Mouse (Mus musculus): ENCODE measurements around the gene Cxcl1.

The Cxcl1 gene

DNA sequence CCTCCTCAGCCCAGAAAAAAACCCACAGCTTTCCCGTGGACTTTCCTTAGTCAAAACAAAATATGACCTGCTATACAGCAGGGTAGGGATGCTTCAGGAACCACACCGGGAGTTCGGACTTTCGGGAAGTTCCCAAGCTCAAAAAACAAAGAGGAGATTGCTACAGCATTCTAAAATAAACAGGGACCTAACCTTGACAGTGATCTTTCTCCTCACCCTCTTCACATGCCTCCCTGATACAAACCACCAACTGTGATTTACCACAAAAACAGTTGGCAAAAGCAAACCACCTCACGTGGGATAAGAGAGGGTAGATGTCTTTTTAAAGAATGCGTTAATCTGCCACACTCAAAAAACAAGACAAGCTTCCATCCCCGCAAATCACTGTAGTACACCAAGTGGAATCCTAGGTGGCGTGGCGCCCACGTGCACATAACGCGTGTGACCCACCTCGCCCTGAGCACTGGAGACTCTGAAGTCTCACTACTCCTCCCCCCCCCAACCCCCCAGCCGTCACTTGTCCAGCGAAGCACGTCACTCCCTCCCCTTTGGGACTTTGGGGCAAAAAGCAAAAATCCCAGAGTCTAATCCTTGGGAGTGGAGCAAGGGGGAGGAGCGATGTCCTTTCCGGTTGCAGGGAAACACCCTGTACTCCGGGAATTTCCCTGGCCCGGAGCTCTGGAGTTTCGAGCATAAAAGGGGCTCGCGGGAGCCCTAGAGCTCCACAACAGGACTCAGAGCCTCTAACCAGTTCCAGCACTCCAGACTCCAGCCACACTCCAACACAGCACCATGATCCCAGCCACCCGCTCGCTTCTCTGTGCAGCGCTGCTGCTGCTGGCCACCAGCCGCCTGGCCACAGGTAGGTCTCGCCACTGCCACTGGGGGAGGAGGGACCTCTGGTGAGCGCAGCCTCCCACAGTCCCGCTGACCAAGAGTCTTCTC lies at the start of gene Cxcl1:
Cxcl1 (plus strand) TSS at position 723 of the 945 bp plus-strand sequence.
- in situ Hi-C loops (cut with MboI, MseI), result no loop called here

DNA sequence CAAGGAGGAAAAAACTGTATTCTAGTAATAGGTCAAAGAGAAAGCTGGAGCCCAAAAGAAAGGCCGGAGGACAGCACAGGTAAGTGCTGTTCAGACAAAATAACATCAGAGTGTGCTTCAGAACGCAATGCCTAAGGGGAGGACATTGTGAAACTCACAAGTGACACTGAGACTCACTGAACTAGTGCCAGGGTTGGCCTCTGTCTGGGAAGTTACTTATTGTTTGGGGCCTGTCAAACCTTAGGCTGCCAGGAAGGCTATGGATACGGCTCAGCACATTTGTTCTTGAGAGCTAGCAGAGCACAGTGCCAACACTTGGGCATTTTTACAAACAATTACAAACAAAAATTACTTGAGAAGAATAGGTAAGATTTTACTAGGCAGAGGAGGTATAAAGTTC lies 47.1 kb upstream of the Cxcl1 start:
- in situ Hi-C loops (cut with MboI, MseI), result no loop called here

DNA sequence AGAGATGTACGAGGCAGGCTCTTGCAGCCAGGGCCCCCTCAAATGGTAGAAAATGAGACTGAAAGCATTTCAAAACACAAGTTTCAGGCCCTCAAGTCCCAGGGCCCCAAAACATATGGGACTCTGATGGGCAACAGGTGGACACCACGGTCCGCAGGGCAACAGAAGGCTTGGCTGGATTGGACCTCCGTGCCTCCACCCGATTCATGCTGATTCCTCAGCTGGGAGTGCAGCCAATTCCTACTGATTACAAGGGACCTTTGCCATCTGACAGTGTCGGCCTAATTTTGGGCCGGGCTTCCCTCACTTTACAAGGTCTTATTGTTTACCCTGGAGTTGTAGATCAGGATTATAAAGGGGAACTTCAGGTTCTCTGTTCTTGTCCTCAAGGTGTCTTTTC lies 40.9 kb upstream of the Cxcl1 start:
- in situ Hi-C loops (cut with MboI, MseI), result loop anchor here (10.0 kb wide), 1 partner anchor 1995 kb away; no protein-coding TSS in a partner anchor

DNA sequence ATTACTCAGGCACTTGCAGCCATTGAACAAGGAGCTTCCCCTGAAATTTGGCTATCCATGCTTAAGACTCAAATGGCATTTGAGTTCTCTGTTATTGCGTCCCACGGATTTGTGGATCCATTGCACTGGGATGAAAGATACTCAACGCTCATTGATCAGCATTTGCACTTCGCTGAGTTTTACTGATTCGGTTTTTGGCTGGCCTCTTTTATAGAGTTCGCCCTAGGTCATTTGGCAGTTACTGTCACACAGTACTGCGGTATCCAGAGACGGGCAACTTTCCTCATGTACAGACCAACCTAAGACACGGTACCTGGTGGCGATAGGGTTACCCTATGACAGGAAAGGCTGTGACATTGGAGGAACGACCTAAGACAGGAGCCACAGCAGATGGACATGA lies 39.6 kb upstream of the Cxcl1 start:
- in situ Hi-C loops (cut with MboI, MseI), result loop anchor here (10.0 kb wide), 1 partner anchor 1997 kb away; no protein-coding TSS in a partner anchor

DNA sequence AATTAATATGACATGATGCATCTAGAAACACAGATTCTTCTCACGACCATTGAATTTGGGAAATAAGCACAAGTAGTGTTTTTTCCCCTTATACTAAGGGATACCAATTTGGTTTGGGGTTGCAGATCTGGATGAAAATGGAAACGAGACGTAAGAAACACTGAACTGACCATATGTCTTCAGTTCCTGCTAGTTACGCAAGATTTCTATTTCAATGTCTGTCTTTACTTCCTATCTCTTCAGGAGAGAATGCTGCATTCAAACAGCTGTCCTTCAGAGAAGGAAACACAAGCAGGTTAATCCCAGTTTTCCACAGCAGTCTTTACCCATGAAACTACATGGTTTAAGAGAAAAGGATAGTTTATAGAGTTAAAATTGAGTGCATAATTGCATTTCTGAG lies 37.8 kb upstream of the Cxcl1 start:
- in situ Hi-C loops (cut with MboI, MseI), result loop anchor here (10.0 kb wide), 1 partner anchor 1998 kb away; no protein-coding TSS in a partner anchor

DNA sequence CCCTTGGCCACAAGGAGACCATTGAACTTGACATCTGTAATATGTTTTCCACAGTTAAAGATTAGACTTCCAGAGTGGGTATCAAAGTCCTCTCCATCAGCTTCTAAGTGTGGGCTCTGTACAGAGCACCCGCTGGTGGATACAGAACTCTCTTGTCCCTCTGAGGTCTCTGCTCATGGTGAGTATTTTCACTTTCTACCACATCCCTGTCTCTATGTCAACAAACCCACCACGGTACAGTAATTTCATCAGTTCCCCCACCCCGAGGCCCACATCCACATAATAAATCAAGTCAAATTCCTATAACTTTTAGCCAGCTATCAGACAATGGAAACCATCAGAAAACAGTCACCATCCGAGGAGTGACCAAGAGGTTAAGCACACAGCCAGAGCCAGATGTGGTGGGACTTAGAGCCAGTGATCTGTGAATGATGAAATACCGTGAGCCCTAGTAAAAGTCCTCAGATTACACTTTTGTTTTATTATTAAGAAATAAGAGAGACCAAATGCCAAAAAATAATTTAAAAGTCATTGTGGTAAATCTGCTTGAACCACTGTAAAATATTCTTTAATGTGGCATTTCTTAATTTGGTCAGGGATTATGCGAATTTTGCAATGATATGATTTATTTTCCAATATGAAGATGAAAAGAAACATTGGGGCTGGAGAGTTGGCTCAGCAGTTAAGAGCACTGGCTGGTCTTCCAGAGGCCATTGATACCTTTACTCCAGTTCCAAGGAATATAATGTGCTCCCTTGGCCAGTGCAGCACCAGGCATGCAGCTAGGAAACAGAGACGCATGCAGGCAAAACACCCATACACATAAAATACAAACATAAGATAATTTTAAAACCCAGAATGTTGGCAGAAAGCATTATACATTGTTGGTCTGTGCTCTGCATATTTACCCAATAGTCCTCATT lies 35.5 kb upstream of the Cxcl1 start:
- in situ Hi-C loops (cut with MboI, MseI), result loop anchor here (10.0 kb wide), 1 partner anchor 2001 kb away; no protein-coding TSS in a partner anchor

DNA sequence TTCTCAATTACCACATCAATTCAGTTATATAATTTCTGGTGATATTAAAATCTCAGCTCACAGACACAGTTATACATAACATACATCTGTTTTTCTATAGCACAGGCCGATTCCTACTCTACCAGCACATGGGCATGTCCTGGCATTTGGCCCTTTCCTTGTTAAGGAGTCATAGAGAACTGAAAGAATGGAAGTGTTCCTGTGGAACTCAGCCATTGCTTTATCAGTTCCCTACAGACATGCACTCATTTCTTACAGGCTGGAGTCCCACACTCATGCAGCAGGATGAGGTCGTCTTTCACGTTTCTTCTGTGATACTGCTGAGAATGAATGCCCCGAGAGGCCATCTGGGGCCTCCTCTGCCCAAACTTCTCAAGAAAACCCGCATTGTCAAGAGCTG lies 33.6 kb upstream of the Cxcl1 start:
- in situ Hi-C loops (cut with MboI, MseI), result loop anchor here (10.0 kb wide), 1 partner anchor 2003 kb away; no protein-coding TSS in a partner anchor

DNA sequence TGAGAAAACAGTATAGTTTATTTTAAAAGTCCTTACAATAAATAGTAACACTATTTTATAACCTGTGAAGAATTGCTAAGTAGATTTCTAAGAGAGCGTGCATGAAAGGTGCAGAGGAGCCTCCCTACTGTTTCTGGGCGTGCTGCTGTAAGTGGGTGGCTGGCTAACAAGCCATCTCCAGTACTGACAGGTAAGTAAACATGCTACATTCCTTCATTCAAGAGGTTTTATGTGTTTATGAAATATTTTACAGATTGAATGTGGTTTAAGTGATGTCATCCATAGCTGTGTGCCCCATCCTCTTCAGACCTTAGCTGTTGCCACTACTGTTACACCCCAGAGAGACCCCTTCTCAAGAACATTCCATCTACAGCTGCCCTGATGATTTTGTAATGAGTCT lies 32.6 kb upstream of the Cxcl1 start:
- in situ Hi-C loops (cut with MboI, MseI), result loop anchor here (10.0 kb wide), 1 partner anchor 2004 kb away; no protein-coding TSS in a partner anchor

DNA sequence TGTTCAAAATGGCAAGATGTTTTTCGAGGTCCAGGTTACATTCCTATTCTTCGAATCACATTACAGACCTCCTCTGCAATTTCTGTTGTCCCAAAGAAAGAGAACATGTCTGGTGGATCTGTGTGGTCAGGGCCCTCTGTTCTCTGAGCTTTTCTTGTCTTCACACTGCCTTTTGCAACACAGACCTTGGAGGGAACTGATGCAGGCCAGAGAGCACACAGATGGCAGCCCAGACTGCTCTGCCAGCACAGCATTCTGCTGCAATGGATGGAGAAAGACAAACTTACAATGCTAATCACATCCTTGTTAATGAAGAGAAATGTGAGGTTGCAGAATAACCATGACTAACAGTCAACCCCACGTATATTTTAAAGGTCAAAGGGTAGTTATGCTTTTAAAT lies 32.0 kb upstream of the Cxcl1 start:
- in situ Hi-C loops (cut with MboI, MseI), result loop anchor here (10.0 kb wide), 1 partner anchor 2004 kb away; no protein-coding TSS in a partner anchor

DNA sequence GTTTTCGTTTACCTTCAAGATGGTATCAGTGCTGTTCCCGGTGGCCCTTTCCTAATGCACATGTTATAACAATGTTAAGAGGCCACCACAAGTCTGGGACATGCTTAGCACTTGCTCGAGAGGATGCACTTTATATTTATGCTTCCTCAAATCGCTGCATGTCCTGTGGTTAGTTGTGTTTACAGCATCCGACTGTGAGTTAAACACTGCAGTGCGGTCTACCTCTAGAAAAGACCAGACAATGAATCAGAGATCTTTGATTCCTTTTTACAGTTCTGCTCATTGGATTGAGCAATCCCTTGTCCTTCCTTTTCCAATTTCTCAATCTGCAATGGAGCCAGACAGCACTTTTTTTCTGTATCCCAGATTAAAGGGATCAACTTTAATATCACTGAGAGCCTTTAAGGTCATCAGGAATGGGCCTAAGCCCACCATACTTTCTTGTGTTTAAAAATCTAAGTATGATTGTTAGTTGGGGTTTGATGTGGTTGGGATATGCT lies 29.1 kb upstream of the Cxcl1 start:
- in situ Hi-C loops (cut with MboI, MseI), result no loop called here

DNA sequence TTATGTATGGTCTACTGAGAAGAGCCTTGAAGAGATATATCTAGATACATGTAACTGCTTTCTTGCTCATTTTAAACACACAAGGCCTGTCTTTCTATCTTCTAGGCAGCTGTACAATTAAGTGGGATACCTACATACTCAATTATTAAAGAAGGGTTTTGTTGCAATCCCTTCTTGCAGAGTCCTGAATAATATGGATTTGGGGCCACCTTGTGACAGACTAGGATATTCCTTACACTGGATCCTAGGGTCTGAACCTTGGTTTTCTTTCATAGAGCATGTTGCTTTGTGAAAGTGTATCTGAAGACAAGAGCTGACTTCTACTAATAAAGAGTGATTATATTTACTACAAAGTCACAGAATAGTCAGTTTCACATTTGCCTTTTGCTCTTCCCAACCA lies 24.3 kb upstream of the Cxcl1 start:
- in situ Hi-C loops (cut with MboI, MseI), result no loop called here

DNA sequence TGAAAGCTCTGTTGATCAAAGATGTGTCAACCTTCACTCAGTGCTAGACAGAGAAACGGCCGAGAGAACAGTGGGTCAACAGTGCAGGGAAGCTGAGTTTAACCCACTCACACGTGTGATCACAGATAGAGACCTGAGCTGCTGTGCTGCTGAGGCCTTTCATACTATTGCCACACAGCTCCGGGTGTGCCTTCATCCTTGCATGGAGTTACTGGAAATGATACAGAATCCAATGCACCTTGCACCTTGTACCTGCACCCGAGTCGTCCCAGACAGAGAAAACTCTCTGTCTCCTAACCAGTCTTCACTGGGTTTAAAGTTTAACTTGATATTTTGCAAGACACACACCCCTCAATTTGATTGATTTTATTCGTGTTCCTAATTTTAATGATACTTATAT lies 18.7 kb upstream of the Cxcl1 start:
- in situ Hi-C loops (cut with MboI, MseI), result no loop called here

DNA sequence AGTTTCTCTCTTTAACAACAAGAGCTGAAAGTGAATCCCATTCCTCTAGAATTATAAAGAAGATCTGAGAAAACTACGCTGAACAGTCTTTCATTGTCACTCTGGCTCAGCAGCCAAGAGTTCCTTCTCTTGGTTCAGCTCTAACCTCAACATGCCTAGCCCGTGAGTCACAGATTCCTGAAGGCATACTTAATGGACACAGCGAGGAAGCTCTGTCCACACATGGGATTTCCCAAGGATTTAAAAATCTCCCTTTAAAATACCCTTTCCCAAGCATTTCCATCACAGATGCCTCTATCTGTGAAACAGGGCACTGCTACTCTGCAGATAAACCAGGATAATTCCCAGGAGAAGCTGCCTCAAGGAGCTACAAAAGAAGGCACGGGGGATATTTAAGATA lies 15.0 kb upstream of the Cxcl1 start:
- in situ Hi-C loops (cut with MboI, MseI), result no loop called here

DNA sequence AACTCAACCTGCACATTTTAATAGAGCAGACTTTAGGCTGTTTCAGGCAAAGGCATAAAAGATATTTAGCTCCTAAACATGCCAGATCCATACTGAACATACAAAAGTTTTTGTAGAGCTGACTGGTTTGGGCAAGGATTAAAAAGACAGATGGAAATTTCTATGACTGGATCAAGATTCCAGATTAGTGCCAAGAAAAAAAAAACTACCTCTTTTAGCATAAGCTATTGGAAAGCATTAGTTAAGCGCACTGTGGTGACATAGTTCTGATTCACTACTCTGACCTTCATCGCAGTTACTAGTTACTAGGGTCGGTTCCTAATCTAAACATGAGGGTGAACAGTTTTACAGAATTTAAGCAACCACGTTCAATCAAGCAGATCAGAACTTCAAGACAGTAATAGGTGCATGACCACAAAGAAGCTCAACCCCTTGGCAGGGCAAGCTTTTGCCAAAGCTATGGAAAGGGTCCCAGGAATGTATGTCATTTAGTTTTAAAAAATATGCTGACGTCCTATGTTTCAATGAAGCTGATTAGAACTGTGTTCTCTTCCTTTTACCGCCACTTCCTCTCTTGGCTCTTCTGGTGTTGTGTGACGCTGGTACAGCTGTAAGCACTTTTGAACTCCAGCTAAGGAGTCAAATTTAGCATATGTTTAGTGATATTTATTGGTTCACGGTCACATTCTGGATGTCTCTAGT lies 14.4 kb upstream of the Cxcl1 start:
- in situ Hi-C loops (cut with MboI, MseI), result no loop called here

DNA sequence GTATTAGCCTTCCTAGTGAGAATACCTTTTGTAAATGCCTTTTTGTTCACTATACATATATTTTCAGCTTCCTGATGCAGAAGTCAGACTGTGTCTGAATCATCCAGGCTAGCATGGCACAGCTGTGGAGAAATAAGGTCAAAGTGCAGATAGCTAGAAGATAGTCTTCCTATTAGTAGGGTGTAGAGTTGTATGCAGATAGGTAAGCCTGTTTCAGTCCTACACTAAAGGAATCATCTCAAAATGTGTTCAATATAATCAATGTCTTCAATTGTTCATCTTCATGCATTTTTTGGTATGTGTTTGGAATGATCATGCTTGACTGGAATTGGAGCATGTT lies 13.9 kb upstream of the Cxcl1 start:
- in situ Hi-C loops (cut with MboI, MseI), result no loop called here

DNA sequence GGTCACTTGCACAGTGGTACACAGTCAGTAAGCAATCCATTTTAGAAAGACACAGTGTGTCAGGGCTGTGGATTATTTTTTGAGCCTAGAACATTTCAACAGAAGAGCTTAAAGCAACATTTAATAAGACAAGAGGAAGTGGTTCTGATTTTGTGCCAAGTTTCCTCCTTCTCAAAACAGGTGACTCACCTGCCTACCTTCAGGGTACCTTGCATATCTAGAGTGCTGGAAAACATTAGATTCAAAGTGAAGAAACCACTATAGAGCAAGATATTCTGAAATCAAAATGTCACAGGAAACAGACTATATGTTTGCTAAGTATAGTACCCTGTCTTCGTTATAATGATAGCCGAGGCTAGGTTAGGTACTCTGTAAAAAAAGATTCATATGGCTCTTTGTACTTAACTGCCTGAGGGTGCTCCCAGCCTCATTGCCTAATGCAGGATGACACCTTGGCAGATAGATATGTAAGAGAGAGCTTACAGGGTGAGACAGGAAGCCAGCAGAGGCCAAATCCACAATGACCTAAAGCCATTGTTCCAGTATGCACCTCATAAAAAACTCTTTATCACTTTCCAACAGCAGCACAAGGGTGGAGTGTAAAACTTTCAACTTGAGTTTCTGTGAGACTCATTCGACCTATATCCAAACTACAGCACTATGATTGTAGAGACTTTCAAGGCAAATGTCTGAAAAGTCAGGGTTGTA lies 11.6 kb upstream of the Cxcl1 start:
- in situ Hi-C loops (cut with MboI, MseI), result no loop called here

DNA sequence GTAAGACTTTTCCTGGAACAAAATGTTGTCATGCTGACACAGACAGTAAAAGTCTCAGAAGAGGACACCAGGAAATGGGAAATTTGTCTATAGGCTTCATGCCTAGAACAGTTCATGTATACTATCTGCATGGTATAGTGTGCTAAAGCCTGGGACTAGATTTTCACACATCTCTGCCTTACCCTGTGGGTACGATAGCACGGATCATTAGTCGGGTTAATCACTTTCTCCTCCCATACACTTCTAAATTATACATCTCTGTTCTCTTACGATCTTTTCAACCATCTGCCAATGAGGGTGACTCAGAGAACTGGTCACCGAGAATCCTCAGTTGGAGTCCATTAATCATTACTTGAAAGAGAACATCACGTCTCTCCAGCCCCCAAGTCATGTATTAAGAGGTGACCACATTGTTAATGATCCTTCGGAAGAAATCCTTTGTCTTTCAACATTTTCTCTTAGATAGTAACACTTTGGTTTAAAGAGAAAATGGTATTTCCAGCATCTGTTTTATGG lies 10.6 kb upstream of the Cxcl1 start:
- in situ Hi-C loops (cut with MboI, MseI), result no loop called here

DNA sequence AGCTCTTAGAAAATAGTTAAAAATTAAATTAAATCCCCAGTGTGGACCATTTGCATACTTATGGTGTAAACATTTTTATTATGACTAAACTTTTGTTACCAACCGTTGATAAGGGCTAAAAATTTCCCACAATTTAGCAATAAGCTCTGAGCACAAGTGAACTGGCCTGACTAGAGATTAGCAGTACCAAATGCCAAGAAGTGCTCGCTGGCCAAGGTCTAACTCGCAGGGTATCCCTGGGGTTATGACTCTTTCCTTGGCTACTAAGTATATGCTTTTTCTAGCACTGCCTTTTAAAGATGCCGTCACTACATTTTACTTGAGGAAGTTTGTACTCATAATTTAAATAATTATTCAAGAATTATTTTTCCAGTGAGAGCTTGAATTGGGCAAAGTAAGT lies 10.0 kb upstream of the Cxcl1 start:
- in situ Hi-C loops (cut with MboI, MseI), result no loop called here

DNA sequence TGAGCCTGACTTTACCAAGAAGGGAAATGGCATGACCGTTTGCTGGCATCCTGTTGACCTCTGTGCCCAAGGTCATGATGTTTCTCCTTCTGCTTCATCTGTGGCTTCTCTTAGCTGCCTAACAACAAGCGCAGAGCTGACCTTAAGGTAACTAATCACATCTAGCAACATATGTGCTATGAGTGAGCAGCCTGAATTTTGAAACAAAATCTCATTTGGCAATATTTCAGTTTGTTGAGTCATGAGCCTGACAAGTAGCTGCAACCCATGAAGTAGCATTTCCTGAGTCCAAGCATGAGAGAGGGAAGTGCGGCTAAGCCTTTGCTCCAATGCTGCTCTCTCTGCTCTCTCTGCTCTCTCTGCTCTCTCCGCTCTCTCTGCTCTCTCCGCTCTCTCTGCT lies 9.4 kb upstream of the Cxcl1 start:
- in situ Hi-C loops (cut with MboI, MseI), result no loop called here

DNA sequence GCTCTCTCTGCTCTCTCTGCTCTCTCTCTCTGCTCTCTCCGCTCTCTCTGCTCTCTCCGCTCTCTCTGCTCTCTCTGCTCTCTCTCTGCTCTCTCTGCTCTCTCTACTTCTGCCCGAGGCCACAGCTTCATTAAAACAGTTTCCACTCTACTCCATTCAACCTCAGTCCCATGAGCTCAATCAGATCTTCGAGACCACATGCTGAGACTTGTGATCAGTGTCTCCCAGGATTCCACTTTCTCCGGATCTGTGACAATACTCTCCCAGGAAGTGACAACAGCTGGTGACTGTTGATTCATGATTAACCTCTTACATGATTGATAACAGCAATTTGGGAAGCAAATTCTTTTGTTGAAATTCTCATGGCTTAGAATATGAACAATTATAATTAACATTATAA lies 8.9 kb upstream of the Cxcl1 start:
- in situ Hi-C loops (cut with MboI, MseI), result no loop called here
